In the genomic region with DNA sequence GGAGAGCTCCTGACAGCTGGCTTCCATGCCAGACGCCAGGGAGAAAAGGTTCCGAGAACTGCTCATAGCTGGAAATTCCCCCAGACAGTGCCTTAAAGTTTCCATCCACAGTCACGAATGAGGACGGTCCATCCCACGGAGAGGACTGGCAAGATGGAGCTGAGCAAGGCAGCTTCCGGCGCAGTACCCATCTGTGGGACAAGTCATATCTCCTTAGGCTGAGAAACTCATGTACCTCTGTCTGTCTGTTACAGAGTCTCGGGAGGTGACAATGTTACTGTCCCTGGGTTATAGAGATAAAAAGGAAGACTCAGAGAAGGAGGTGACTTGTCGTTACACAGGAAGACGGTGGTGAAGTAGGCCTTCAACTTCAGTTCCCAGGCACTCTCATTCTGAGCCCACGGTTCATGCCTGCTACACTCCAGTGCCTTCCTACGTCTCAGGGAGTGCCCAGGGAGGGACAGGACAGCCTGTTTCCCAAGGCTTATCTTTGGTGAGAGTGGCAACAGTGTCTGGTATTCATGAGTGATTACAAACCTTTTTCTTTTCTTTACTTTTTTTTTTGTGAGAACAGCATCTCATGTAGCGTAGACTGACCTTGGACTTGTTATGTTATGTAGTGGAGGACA, we compare ENCODE assay signal across 16 mouse cellular contexts. TPM values are rescaled to one million over a fixed set of nuclear protein-coding genes. Genes with fewer than 3 reads are reported as not detected.
DNase-seq lines count a peak whose midpoint lies in the region; ATAC-seq and TF ChIP-seq lines count a peak whose summit lies in the region.
"Had no signal": no experiment of that assay in that cellular context is flagged by ENCODE, and none has a peak within 500 bp of the region (broad histone marks: within the 10 kb centered on the region; RNA-seq: fewer than 3 reads in every experiment).

No protein-coding gene starts in this region.

- no peak overlapping the region for H3K4me2 ChIP-seq in forebrain, postnatal 0 days (ENCODE audit: low read depth)
- H3K4me2 ChIP-seq: heart, embryonic 13.5 days; lung, embryonic 14.5 days; midbrain, embryonic 11.5 days had no signal

- H3K36me3 ChIP-seq in forebrain, postnatal 0 days (ENCODE audit: insufficient read depth), result no peaks in the 10 kb centered on the region
- H3K36me3 ChIP-seq: hindbrain, embryonic 10.5 days had no signal

- ATAC-seq in frontal cortex, adult (ENCODE audit: low TSS enrichment), result peak; percentile 57; the same call in 1 of the 2 replicates
- ATAC-seq in megakaryocyte progenitor cell, adult 5-6 weeks (replicated peaks; ENCODE audit: poor library complexity), result peak; percentile 66
- no peak for ATAC-seq in forebrain, postnatal 0 days

- H3K9me3 ChIP-seq in forebrain, postnatal 0 days (ENCODE audit: low read length), result no peaks in the 10 kb centered on the region
- H3K9me3 ChIP-seq: heart, embryonic 13.5 days; hindbrain, embryonic 10.5 days had no signal

- H3K27me3 ChIP-seq in forebrain, postnatal 0 days (ENCODE audit: insufficient read depth, low read length), result no peaks in the 10 kb centered on the region
- H3K27me3 ChIP-seq: heart, embryonic 13.5 days had no signal

- H3K27ac ChIP-seq in forebrain, postnatal 0 days (ENCODE audit: low read depth, low read length), result no peak overlapping the region
- H3K27ac ChIP-seq: heart, embryonic 13.5 days; hindbrain, embryonic 10.5 days had no signal

- WGBS in forebrain, postnatal 0 days, result 90% methylated on average over 13 of the region's 13 CpGs

- TF ChIP-seq CTCF in forebrain, postnatal 0 days (IDR thresholded peaks at IDR 0.05; ENCODE audit: low read depth), result no peak

- H3K9ac ChIP-seq in forebrain, postnatal 0 days, result no peak overlapping the region
- H3K9ac ChIP-seq: heart, embryonic 13.5 days; lung, embryonic 14.5 days had no signal

- no peaks in the 10 kb centered on the region for H3K4me1 ChIP-seq in forebrain, postnatal 0 days (ENCODE audit: insufficient read depth)
- H3K4me1 ChIP-seq: hindbrain, embryonic 10.5 days had no signal

- no peak overlapping the region for H3K4me3 ChIP-seq in forebrain, postnatal 0 days (ENCODE audit: low read depth, low read length)
- H3K4me3 ChIP-seq: heart, embryonic 13.5 days; hindbrain, embryonic 10.5 days had no signal

- no peak for DNase-seq in frontal cortex, postnatal 25 days (ENCODE audit: low spot score in 2 of 2)
- DNase-seq in right cerebral cortex, postnatal 25 days, result peak; percentile 21
- no peak for DNase-seq in right cerebral cortex, postnatal 4 days
- peak; percentile 33 for DNase-seq in induced T-regulatory cell, adult 2 months (ENCODE audit: low read depth)
- no peak for DNase-seq in thymus, postnatal 10 days (ENCODE audit: low spot score in 2 of 2)
- DNase-seq in forebrain, postnatal 0 days, result no peak
- DNase-seq: cerebellum, adult 11-12 months; embryo, embryonic 11 days; gastrocnemius, postnatal 36 days; kidney, adult 8-10 months; lung, embryonic 14.5 days had no signal

RNA-seq across cellular contexts. Expression of gene Inpp5b, which starts 27.4 kb away (rescaled TPM):
- 32.9 and 36.0 TPM in 2 replicates for total RNA-seq in megakaryocyte progenitor cell, adult 5-6 weeks (2015)
- 28.6 and 31.4 TPM in 2 replicates for total RNA-seq in megakaryocyte progenitor cell, adult 5-6 weeks (2017)
- total RNA-seq in forebrain, postnatal 0 days (2014; rRNA removed), result 17.9 and 21.7 TPM in 2 replicates
- polyA plus RNA-seq in forebrain, postnatal 0 days (2015; fragmentation: Nextera tagmentation; extraction: Ambion mirVana), result 8.0 and 11.2 TPM in 2 replicates

RNA-seq across cellular contexts. Expression of gene Mtf1, which starts 32.8 kb away (rescaled TPM):
- total RNA-seq in megakaryocyte progenitor cell, adult 5-6 weeks (2015), result 30.0 and 43.0 TPM in 2 replicates
- 27.8 and 35.8 TPM in 2 replicates for total RNA-seq in megakaryocyte progenitor cell, adult 5-6 weeks (2017)
- total RNA-seq in forebrain, postnatal 0 days (2014; rRNA removed), result 12.1 and 15.6 TPM in 2 replicates
- 24.4 and 30.7 TPM in 2 replicates for polyA plus RNA-seq in forebrain, postnatal 0 days (2015; fragmentation: Nextera tagmentation; extraction: Ambion mirVana)

RNA-seq across cellular contexts. Expression of gene Sf3a3, which starts 54.5 kb away (rescaled TPM):
- 98.5 and 113 TPM in 2 replicates for total RNA-seq in megakaryocyte progenitor cell, adult 5-6 weeks (2015)
- 158 and 175 TPM in 2 replicates for total RNA-seq in megakaryocyte progenitor cell, adult 5-6 weeks (2017)
- 46.3 and 54.4 TPM in 2 replicates for total RNA-seq in forebrain, postnatal 0 days (2014; rRNA removed)
- 68.3 and 84.1 TPM in 2 replicates for polyA plus RNA-seq in forebrain, postnatal 0 days (2015; fragmentation: Nextera tagmentation; extraction: Ambion mirVana)

Comparison
In these comparisons a context has a peak if more than half of its experiments do, and no peak if none do; other contexts are left out.
1. DNase-seq: peak in right cerebral cortex, postnatal 25 days (single experiment) and induced T-regulatory cell, adult 2 months (single experiment); none in frontal cortex, postnatal 25 days (0 of 2), right cerebral cortex, postnatal 4 days (single experiment), thymus, postnatal 10 days (0 of 2) and forebrain, postnatal 0 days (single experiment).